ENCODE assay signal across 15 mouse cellular contexts in genomic region chr7:90160598-90160997, GRCm38 (mm10).
"Had no signal": no experiment of that assay in that cellular context is flagged by ENCODE, and none has a peak within 500 bp of the region (broad histone marks: within the 10 kb centered on the region; RNA-seq: fewer than 3 reads in every experiment).

No protein-coding gene starts in this region.

- H3K9ac ChIP-seq: hindbrain, embryonic 15.5 days; limb, embryonic 15.5 days; liver, embryonic 15.5 days; lung, embryonic 14.5 days; neural tube, embryonic 13.5 days had no signal

- H3K4me1 ChIP-seq: limb, embryonic 15.5 days; midbrain, embryonic 10.5 days; neural tube, embryonic 13.5 days had no signal

- H3K9me3 ChIP-seq: hindbrain, embryonic 15.5 days; limb, embryonic 15.5 days; liver, embryonic 15.5 days; midbrain, embryonic 10.5 days had no signal

- H3K4me3 ChIP-seq: hindbrain, embryonic 15.5 days; left cerebral cortex, adult 2 months; limb, embryonic 15.5 days; liver, embryonic 15.5 days; midbrain, embryonic 10.5 days; neural tube, embryonic 13.5 days had no signal

- H3K27me3 ChIP-seq: hindbrain, embryonic 15.5 days; limb, embryonic 15.5 days; liver, embryonic 15.5 days; neural tube, embryonic 13.5 days had no signal

- H3K27ac ChIP-seq: hindbrain, embryonic 15.5 days; left cerebral cortex, adult 2 months; limb, embryonic 15.5 days; liver, embryonic 15.5 days; midbrain, embryonic 10.5 days; neural tube, embryonic 13.5 days had no signal

- DNase-seq: lung, embryonic 14.5 days; lung, postnatal 10 days; lung, postnatal 4 days; midbrain, embryonic 14.5 days; retina, postnatal 1 day; right cerebral cortex, postnatal 4 days; spleen, adult 18-20 months; thymus, adult 2 months; thymus, postnatal 25 days had no signal

- H3K4me2 ChIP-seq: hindbrain, embryonic 15.5 days; limb, embryonic 15.5 days; liver, embryonic 15.5 days; lung, embryonic 14.5 days; neural tube, embryonic 13.5 days had no signal
